9 mouse cellular contexts compared by ENCODE assay signal in genomic region chr11:11878981-11879698, GRCm38 (mm10). TPM values are rescaled to one million over a fixed set of nuclear protein-coding genes. Genes with fewer than 3 reads are reported as not detected.
DNase-seq lines count a peak whose midpoint lies in the region; ATAC-seq lines count a peak whose summit lies in the region.
"Had no signal": no experiment of that assay in that cellular context is flagged by ENCODE, and none has a peak within 500 bp of the region (broad histone marks: within the 10 kb centered on the region; RNA-seq: fewer than 3 reads in every experiment).

No protein-coding gene starts in this region.

- no peak overlapping the region for H3K4me3 ChIP-seq in kidney, embryonic 14.5 days (ENCODE audit: low read length)
- H3K4me3 ChIP-seq in forebrain, embryonic 15.5 days, result no peak overlapping the region
- no peak overlapping the region for H3K4me3 ChIP-seq in hindbrain, embryonic 13.5 days
- H3K4me3 ChIP-seq: erythroblast, embryonic 14.5 days had no signal

- peak overlapping the region; percentile 96 for H3K27ac ChIP-seq in kidney, embryonic 14.5 days (ENCODE audit: low read depth, low read length)
- no peak overlapping the region for H3K27ac ChIP-seq in forebrain, embryonic 15.5 days (replicated peaks)
- H3K27ac ChIP-seq in hindbrain, embryonic 13.5 days, result peak overlapping the region; percentile 35; the same call in 1 of the 2 replicates

- ATAC-seq in kidney, embryonic 14.5 days (ENCODE audit: low FRiP score, low TSS enrichment), result peak; percentile 50
- ATAC-seq in forebrain, embryonic 15.5 days (replicated peaks), result 0 out of 2 replicates have a peak, but pooled peaks have one; percentile 16
- no peak for ATAC-seq in hindbrain, embryonic 13.5 days (ENCODE audit: low FRiP score)
- ATAC-seq in erythroid progenitor cell, adult 5-6 weeks (replicated peaks; ENCODE audit: low FRiP score, poor library complexity, severe bottlenecking), result no peak
- no peak for ATAC-seq in inflammation-experienced regulatory T-cells, adult 6 months

- no peaks in the 10 kb centered on the region for H3K9me3 ChIP-seq in kidney, embryonic 14.5 days (ENCODE audit: control insufficient read depth, low read length)
- no peaks in the 10 kb centered on the region for H3K9me3 ChIP-seq in forebrain, embryonic 15.5 days
- H3K9me3 ChIP-seq in hindbrain, embryonic 13.5 days, result no peaks in the 10 kb centered on the region

- no peak for DNase-seq in kidney, postnatal 10 days
- peak; percentile 55 for DNase-seq in naive thymus-derived CD4-positive, alpha-beta T cell, adult 2 months (ENCODE audit: low read depth)
- DNase-seq in retina, embryonic 14.5 days (ENCODE audit: low spot score), result no peak

- 46% methylated on average over 10 of the region's 10 CpGs for WGBS in kidney, embryonic 14.5 days
- WGBS in forebrain, embryonic 15.5 days, result 53% methylated on average over 10 of the region's 10 CpGs
- WGBS in hindbrain, embryonic 13.5 days, result 53% methylated on average over 10 of the region's 10 CpGs

- H3K27me3 ChIP-seq in kidney, embryonic 14.5 days (ENCODE audit: control insufficient read depth, insufficient read depth, low read length), result no peaks in the 10 kb centered on the region
- no peaks in the 10 kb centered on the region for H3K27me3 ChIP-seq in forebrain, embryonic 15.5 days
- H3K27me3 ChIP-seq in hindbrain, embryonic 13.5 days, result 0 out of 2 replicates have a peak, but pooled peaks cover 3% of the 10 kb centered on the region

- peaks cover 7% of the 10 kb centered on the region for H3K4me1 ChIP-seq in kidney, embryonic 14.5 days (ENCODE audit: control insufficient read depth, insufficient read depth, low read length)
- H3K4me1 ChIP-seq in forebrain, embryonic 15.5 days, result peaks cover 6% of the 10 kb centered on the region; the same call in 1 of the 2 replicates
- peaks cover 20% of the 10 kb centered on the region for H3K4me1 ChIP-seq in hindbrain, embryonic 13.5 days (replicated peaks)

- H3K36me3 ChIP-seq in kidney, embryonic 14.5 days (ENCODE audit: control insufficient read depth, insufficient read depth, low read length), result no peaks in the 10 kb centered on the region
- no peaks in the 10 kb centered on the region for H3K36me3 ChIP-seq in forebrain, embryonic 15.5 days
- no peaks in the 10 kb centered on the region for H3K36me3 ChIP-seq in hindbrain, embryonic 13.5 days

- peak overlapping the region; percentile 49 for H3K9ac ChIP-seq in kidney, embryonic 14.5 days (ENCODE audit: low read depth, low read length)
- no peak overlapping the region for H3K9ac ChIP-seq in forebrain, embryonic 15.5 days (replicated peaks)
- no peak overlapping the region for H3K9ac ChIP-seq in hindbrain, embryonic 13.5 days

- no peak overlapping the region for H3K4me2 ChIP-seq in kidney, embryonic 14.5 days (replicated peaks; ENCODE audit: low read depth, low read length)
- H3K4me2 ChIP-seq in forebrain, embryonic 15.5 days (replicated peaks), result no peak overlapping the region
- H3K4me2 ChIP-seq in hindbrain, embryonic 13.5 days, result no peak overlapping the region

RNA-seq across cellular contexts. Expression of gene Ddc, which starts 18.8 kb away (rescaled TPM):
- polyA plus RNA-seq in kidney, embryonic 14.5 days (2014; fragmentation: Nextera tagmentation; extraction: Ambion mirVana), result 7.1 and 8.4 TPM in 2 replicates
- polyA plus RNA-seq in forebrain, embryonic 15.5 days (2015; fragmentation: Nextera tagmentation; extraction: Ambion mirVana), result 3.2 and 6.9 TPM in 2 replicates
- polyA plus RNA-seq in hindbrain, embryonic 13.5 days (2015; fragmentation: Nextera tagmentation; extraction: Ambion mirVana), result 5.8 and 7.7 TPM in 2 replicates
- total RNA-seq in erythroid progenitor cell, adult 5-6 weeks (2015; ENCODE audit: low replicate concordance), result 5.4 TPM in 1 of 2 replicates, not detected in the other
- 6.0 TPM in 1 of 2 replicates, not detected in the other for total RNA-seq in erythroid progenitor cell, adult 5-6 weeks (2017; ENCODE audit: low replicate concordance)
- polyA plus RNA-seq in inflammation-experienced regulatory T-cells, adult 6 months (2017; shearing (Covaris generic)), result 1 to 10 TPM in 2 of 3 experiments, under 1 TPM in 1; 0.62 to 4.9 (median 1.3) TPM

Comparison
In these comparisons a context has a peak if more than half of its experiments do, and no peak if none do; other contexts are left out.
1. ATAC-seq: peak in kidney, embryonic 14.5 days (single experiment) and forebrain, embryonic 15.5 days (single experiment); none in hindbrain, embryonic 13.5 days (single experiment), erythroid progenitor cell, adult 5-6 weeks (single experiment) and inflammation-experienced regulatory T-cells, adult 6 months (single experiment).